Mouse (Mus musculus): Measurements from ENCODE around the gene Phactr3. TPM values are rescaled to one million over a fixed set of nuclear protein-coding genes. Genes with fewer than 3 reads are reported as not detected.

Phactr3 gene
- polyA plus RNA-seq, 1 experiment from 2014 or later = 56.4 TPM

DNA sequence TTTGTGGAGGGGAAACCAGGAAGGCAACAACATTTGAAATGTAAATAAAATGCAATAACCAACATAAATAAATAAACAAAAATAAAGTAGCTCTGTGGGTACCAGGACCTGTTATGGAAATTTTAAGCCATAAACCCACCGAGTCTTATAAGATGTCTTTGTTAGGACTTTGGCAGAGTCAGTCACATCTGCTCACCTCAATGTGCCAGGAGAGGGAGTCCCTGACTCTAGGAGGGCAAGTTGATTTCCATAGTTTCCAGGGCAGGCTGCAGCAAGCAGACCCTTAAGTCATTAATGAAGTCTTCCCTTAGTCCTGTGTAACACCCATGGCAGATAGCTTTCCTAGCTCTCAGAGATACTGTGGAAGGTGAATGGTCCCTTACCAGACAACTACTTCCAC, 25.1 kb downstream of the Phactr3 start:
- Histone ChIP-seq H3K27me3 (replicated peaks; ENCODE audit: control insufficient read depth, insufficient read depth, low read length) (no peaks in the 10 kb centered on the region), H3K9me3 (replicated peaks; ENCODE audit: control insufficient read depth, low read length) (no peaks in the 10 kb centered on the region), H3K4me2 (ENCODE audit: low read length) (peak overlapping the region; percentile 84), H3K9ac (ENCODE audit: low read length) (0 out of 2 replicates have a peak overlapping the region, but pooled peaks have one; percentile 2), H3K27ac (ENCODE audit: low read depth, low read length) (no peak overlapping the region), H3K4me1 (ENCODE audit: control insufficient read depth, insufficient read depth, low read length) (peaks cover 16% of the 10 kb centered on the region; the same call in 1 of the 2 replicates), H3K36me3 (ENCODE audit: control insufficient read depth, insufficient read depth, low read length) (no peaks in the 10 kb centered on the region), H3K4me3 (ENCODE audit: low read depth, low read length) (peak overlapping the region; percentile 65)
- ATAC-seq = no peak
- WGBS = 68% methylated on average over 1 of the region's 1 CpGs
- no peak for DNase-seq (ENCODE audit: low spot score)

DNA sequence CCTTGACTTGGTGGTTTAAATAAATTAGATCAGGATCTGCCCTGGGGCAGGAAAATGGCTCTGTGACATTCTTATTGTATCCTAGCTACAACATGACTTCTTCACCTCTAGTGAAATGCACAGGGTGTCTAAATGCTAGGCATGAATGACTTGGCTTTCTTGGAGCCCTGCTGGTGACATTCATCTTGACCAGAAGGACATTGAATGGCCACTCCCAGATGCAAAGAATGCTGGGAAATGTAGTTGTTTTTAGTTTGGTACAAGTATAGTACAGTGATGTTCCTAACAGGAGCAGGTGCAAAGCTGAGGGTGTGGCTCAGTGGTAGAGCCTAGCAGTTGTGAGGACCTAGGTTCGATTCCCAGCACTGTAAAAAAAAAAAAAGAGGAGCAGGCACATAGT, 30.5 kb downstream of the Phactr3 start:
- no peak overlapping the region for H3K27ac ChIP-seq (ENCODE audit: low read depth, low read length)
- 58% methylated on average over 1 of the region's 1 CpGs for WGBS
- ATAC-seq = no peak
- no peaks in the 10 kb centered on the region for H3K27me3 ChIP-seq (replicated peaks; ENCODE audit: control insufficient read depth, insufficient read depth, low read length)
- H3K4me2 ChIP-seq (ENCODE audit: low read length) = no peak overlapping the region
- no peaks in the 10 kb centered on the region for H3K9me3 ChIP-seq (replicated peaks; ENCODE audit: control insufficient read depth, low read length)
- H3K36me3 ChIP-seq (ENCODE audit: control insufficient read depth, insufficient read depth, low read length) = no peaks in the 10 kb centered on the region
- H3K4me1 ChIP-seq (ENCODE audit: control insufficient read depth, insufficient read depth, low read length) = peaks cover 6% of the 10 kb centered on the region
- H3K4me3 ChIP-seq (ENCODE audit: low read depth, low read length) = no peak overlapping the region
- H3K9ac ChIP-seq (ENCODE audit: low read length) = no peak overlapping the region
- DNase-seq (ENCODE audit: low spot score) = no peak

GRCm38 (mm10) chr2:178150697-178151096, 31.9 kb downstream of the Phactr3 start:
- Histone ChIP-seq H3K9me3 (replicated peaks; ENCODE audit: control insufficient read depth, low read length) (no peaks in the 10 kb centered on the region), H3K36me3 (ENCODE audit: control insufficient read depth, insufficient read depth, low read length) (no peaks in the 10 kb centered on the region), H3K4me2 (ENCODE audit: low read length) (no peak overlapping the region), H3K4me1 (ENCODE audit: control insufficient read depth, insufficient read depth, low read length) (peaks cover 4% of the 10 kb centered on the region), H3K4me3 (ENCODE audit: low read depth, low read length) (no peak overlapping the region), H3K27me3 (replicated peaks; ENCODE audit: control insufficient read depth, insufficient read depth, low read length) (no peaks in the 10 kb centered on the region), H3K27ac (ENCODE audit: low read depth, low read length) (no peak overlapping the region), H3K9ac (ENCODE audit: low read length) (no peak overlapping the region)
- ATAC-seq (no peak), DNase-seq (ENCODE audit: low spot score) (no peak)
- 81% methylated on average over 5 of the region's 5 CpGs for WGBS

- DNase-seq (ENCODE audit: low spot score) = no peak
- Histone ChIP-seq H3K9ac (ENCODE audit: low read length) (no peak overlapping the region), H3K27ac (ENCODE audit: low read depth, low read length) (0 out of 2 replicates have a peak overlapping the region, but pooled peaks have one; percentile 16), H3K27me3 (replicated peaks; ENCODE audit: control insufficient read depth, insufficient read depth, low read length) (no peaks in the 10 kb centered on the region), H3K36me3 (ENCODE audit: control insufficient read depth, insufficient read depth, low read length) (no peaks in the 10 kb centered on the region), H3K4me2 (ENCODE audit: low read length) (no peak overlapping the region), H3K4me1 (ENCODE audit: control insufficient read depth, insufficient read depth, low read length) (peaks cover 4% of the 10 kb centered on the region), H3K9me3 (replicated peaks; ENCODE audit: control insufficient read depth, low read length) (no peaks in the 10 kb centered on the region), H3K4me3 (ENCODE audit: low read depth, low read length) (no peak overlapping the region)
- WGBS = 92% methylated on average over 2 of the region's 2 CpGs
- ATAC-seq = no peak
Observed at GRCm38 (mm10) chr2:178153601-178154000, 34.8 kb downstream of the Phactr3 start.

GRCm38 (mm10) chr2:178154129-178154528, 35.4 kb downstream of the Phactr3 start:
- Histone ChIP-seq H3K9me3 (replicated peaks; ENCODE audit: control insufficient read depth, low read length) (no peaks in the 10 kb centered on the region), H3K36me3 (ENCODE audit: control insufficient read depth, insufficient read depth, low read length) (no peaks in the 10 kb centered on the region), H3K27me3 (replicated peaks; ENCODE audit: control insufficient read depth, insufficient read depth, low read length) (no peaks in the 10 kb centered on the region), H3K9ac (ENCODE audit: low read length) (0 out of 2 replicates have a peak overlapping the region, but pooled peaks have one; percentile 21), H3K4me1 (ENCODE audit: control insufficient read depth, insufficient read depth, low read length) (peaks cover 4% of the 10 kb centered on the region), H3K4me2 (ENCODE audit: low read length) (no peak overlapping the region), H3K27ac (ENCODE audit: low read depth, low read length) (peak overlapping the region; percentile 16; the same call in 1 of the 2 replicates), H3K4me3 (ENCODE audit: low read depth, low read length) (no peak overlapping the region)
- 44% methylated on average over 5 of the region's 5 CpGs for WGBS
- 0 out of 2 replicates have a peak, but pooled peaks have one; percentile 2 for ATAC-seq
- DNase-seq (ENCODE audit: low spot score) = peak; percentile 20

DNA sequence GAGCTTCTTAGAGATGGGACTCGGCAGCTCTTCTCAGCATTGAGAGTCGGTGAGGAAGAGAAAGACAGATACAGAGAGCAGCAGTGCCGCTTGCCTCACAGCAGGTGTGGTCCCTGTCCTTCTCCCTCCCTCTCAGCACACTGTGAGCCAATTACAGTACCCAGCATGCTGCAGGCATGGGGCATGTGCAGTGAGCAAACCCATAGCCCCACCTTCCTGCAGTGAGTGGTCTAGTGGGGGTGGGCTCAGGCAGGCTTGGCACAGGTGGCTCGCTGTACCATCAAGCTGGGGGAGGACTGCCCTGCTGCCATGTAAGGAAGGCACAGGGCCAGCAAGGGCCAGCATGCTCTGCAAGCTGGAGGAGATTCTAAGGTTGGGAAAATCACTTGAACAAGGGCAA, 35.8 kb downstream of the Phactr3 start:
- WGBS = 27% methylated on average over 4 of the region's 4 CpGs
- H3K9ac ChIP-seq (ENCODE audit: low read length) = peak overlapping the region; percentile 21; the same call in 1 of the 2 replicates
- no peaks in the 10 kb centered on the region for H3K9me3 ChIP-seq (replicated peaks; ENCODE audit: control insufficient read depth, low read length)

GRCm38 (mm10) chr2:178155176-178155916, 36.6 kb downstream of the Phactr3 start:
- Histone ChIP-seq H3K4me2 (ENCODE audit: low read length) (no peak overlapping the region), H3K36me3 (ENCODE audit: control insufficient read depth, insufficient read depth, low read length) (no peaks in the 10 kb centered on the region), H3K4me3 (ENCODE audit: low read depth, low read length) (no peak overlapping the region), H3K9ac (ENCODE audit: low read length) (no peak overlapping the region), H3K4me1 (ENCODE audit: control insufficient read depth, insufficient read depth, low read length) (peaks cover 4% of the 10 kb centered on the region), H3K27ac (ENCODE audit: low read depth, low read length) (peak overlapping the region; percentile 0; the same call in 1 of the 2 replicates), H3K27me3 (replicated peaks; ENCODE audit: control insufficient read depth, insufficient read depth, low read length) (no peaks in the 10 kb centered on the region), H3K9me3 (replicated peaks; ENCODE audit: control insufficient read depth, low read length) (no peaks in the 10 kb centered on the region)
- ATAC-seq = no peak; the same call in 1 of the 2 replicates
- DNase-seq (ENCODE audit: low spot score) = no peak
- 82% methylated on average over 8 of the region's 8 CpGs for WGBS

More for the DNA sequence above, 35.8 kb downstream of the Phactr3 start:
- ATAC-seq = peak; percentile 85
- Histone ChIP-seq H3K27me3 (replicated peaks; ENCODE audit: control insufficient read depth, insufficient read depth, low read length) (no peaks in the 10 kb centered on the region), H3K36me3 (ENCODE audit: control insufficient read depth, insufficient read depth, low read length) (no peaks in the 10 kb centered on the region), H3K4me2 (ENCODE audit: low read length) (no peak overlapping the region), H3K27ac (ENCODE audit: low read depth, low read length) (peak overlapping the region; percentile 0; the same call in 1 of the 2 replicates), H3K4me3 (ENCODE audit: low read depth, low read length) (no peak overlapping the region), H3K4me1 (ENCODE audit: control insufficient read depth, insufficient read depth, low read length) (peaks cover 4% of the 10 kb centered on the region)
- DNase-seq (ENCODE audit: low spot score) = peak; percentile 50

DNA sequence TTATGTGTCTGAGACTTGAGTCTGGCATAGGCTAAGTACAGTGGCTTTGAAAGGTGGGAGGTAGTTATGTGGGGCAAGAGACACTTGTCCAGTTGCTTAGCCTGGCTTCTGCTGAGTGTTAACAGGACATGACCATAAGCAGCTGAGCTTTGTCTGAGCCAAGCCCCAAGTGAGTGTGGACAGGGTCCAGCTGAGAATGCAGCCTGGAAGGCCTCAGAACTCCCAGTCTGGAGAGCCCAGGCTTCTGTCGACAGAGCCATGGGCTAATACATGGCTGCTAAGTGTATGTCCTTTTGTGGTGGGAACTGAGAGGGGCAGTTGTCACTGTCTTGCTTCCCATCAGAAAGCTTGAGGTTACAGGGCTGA, 37.1 kb downstream of the Phactr3 start:
- 68% methylated on average over 1 of the region's 1 CpGs for whole genome bisulfite sequencing
- ATAC-seq (no peak), DNase-seq (ENCODE audit: low spot score) (no peak)
- no peak overlapping the region for H3K27ac ChIP-seq (ENCODE audit: low read depth, low read length)
- H3K9ac ChIP-seq (ENCODE audit: low read length) = no peak overlapping the region
- H3K9me3 ChIP-seq (replicated peaks; ENCODE audit: control insufficient read depth, low read length) = no peaks in the 10 kb centered on the region
- H3K4me2 ChIP-seq (ENCODE audit: low read length) = no peak overlapping the region
- H3K4me3 ChIP-seq (ENCODE audit: low read depth, low read length) = no peak overlapping the region
- no peaks in the 10 kb centered on the region for H3K27me3 ChIP-seq (replicated peaks; ENCODE audit: control insufficient read depth, insufficient read depth, low read length)
- no peaks in the 10 kb centered on the region for H3K36me3 ChIP-seq (ENCODE audit: control insufficient read depth, insufficient read depth, low read length)
- peaks cover 4% of the 10 kb centered on the region for H3K4me1 ChIP-seq (ENCODE audit: control insufficient read depth, insufficient read depth, low read length)

GRCm38 (mm10) chr2:178158936-178159335, 40.2 kb downstream of the Phactr3 start:
- ATAC-seq (no peak), DNase-seq (ENCODE audit: low spot score) (no peak)
- peaks cover 4% of the 10 kb centered on the region for H3K4me1 ChIP-seq (ENCODE audit: control insufficient read depth, insufficient read depth, low read length)
- H3K4me3 ChIP-seq (ENCODE audit: low read depth, low read length) = no peak overlapping the region
- H3K9me3 ChIP-seq (replicated peaks; ENCODE audit: control insufficient read depth, low read length) = no peaks in the 10 kb centered on the region
- no peak overlapping the region for H3K4me2 ChIP-seq (ENCODE audit: low read length)
- no peaks in the 10 kb centered on the region for H3K27me3 ChIP-seq (replicated peaks; ENCODE audit: control insufficient read depth, insufficient read depth, low read length)
- H3K9ac ChIP-seq (ENCODE audit: low read length) = no peak overlapping the region
- no peaks in the 10 kb centered on the region for H3K36me3 ChIP-seq (ENCODE audit: control insufficient read depth, insufficient read depth, low read length)
- H3K27ac ChIP-seq (ENCODE audit: low read depth, low read length) = no peak overlapping the region
- WGBS = 84% methylated on average over 12 of the region's 12 CpGs

Data from forebrain, embryonic 14.5 days (tissue).